Comparison of ENCODE assay signal across 10 mouse cellular contexts in the genomic region with DNA sequence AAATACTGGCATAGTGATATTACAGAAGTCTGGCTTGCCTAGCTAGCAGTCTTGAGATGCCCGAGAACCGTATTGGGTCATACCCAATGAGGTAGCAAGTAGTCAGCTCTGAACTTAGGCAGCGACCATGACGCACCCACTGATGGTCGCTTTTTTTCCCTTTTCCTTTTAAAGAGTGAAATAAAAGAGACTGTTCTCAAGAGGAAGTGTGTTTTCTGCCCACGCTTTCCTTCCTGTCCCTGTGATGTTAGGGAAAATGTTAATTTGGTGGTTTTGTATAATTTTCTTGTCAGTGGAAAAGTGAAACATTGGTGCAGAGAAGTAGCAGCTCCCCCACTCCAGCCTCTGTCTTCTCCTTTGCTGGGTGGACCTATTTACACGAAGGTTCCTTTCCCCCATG.
DNase-seq lines count a peak whose midpoint lies in the region; ATAC-seq and TF ChIP-seq lines count a peak whose summit lies in the region.
"Had no signal": no experiment of that assay in that cellular context is flagged by ENCODE, and none has a peak within 500 bp of the region (broad histone marks: within the 10 kb centered on the region; RNA-seq: fewer than 3 reads in every experiment).

No protein-coding gene starts in this region.

- no peaks in the 10 kb centered on the region for H3K27me3 ChIP-seq in ES-Bruce4 (ENCODE audit: control insufficient read depth, insufficient read depth, low read length, poor library complexity, severe bottlenecking)
- H3K27me3 ChIP-seq: Patski had no signal

- peak overlapping the region; percentile 1; the same call in 1 of the 2 replicates for H3K27ac ChIP-seq in ES-Bruce4 (ENCODE audit: insufficient read depth, low read length)
- H3K27ac ChIP-seq: hindbrain, postnatal 0 days had no signal

- DNase-seq in layer of hippocampus, adult 9-11 months, result peak; percentile 38
- no peak for DNase-seq in layer of hippocampus, postnatal 36 days
- peak; percentile 62 for DNase-seq in telencephalon, adult 2 months (ENCODE audit: low read depth, low spot score)
- no peak for DNase-seq in kidney, adult 11 months
- no peak for DNase-seq in kidney, adult 9 months
- DNase-seq in cerebellum, postnatal 10 days, result no peak

- TF ChIP-seq POLR2A in ES-Bruce4 (IDR thresholded peaks at IDR 0.05; ENCODE audit: insufficient read depth, low read length), result no peak

- no peaks in the 10 kb centered on the region; the same call in none of the 2 replicates for H3K36me3 ChIP-seq in ES-Bruce4 (ENCODE audit: control insufficient read depth, insufficient read depth, low read length, poor library complexity, severe bottlenecking)

- H3K4me1 ChIP-seq in ES-Bruce4 (ENCODE audit: control insufficient read depth, insufficient read depth, low read length), result peaks cover 2% of the 10 kb centered on the region

- H3K9me3 ChIP-seq in ES-Bruce4 (replicated peaks; ENCODE audit: control insufficient read depth, insufficient read depth, low read length, poor library complexity, severe bottlenecking), result no peaks in the 10 kb centered on the region

- no peak overlapping the region for H3K9ac ChIP-seq in ES-Bruce4 (ENCODE audit: low read depth, poor library complexity, severe bottlenecking)

- ATAC-seq in inflammation-experienced regulatory T-cells, adult 6 months, result peak; percentile 84
- ATAC-seq: hindbrain, postnatal 0 days; Patski had no signal

- no peak overlapping the region for H3K4me3 ChIP-seq in ES-Bruce4 (ENCODE audit: low read depth, low read length)

- no peak for TF ChIP-seq EP300 in ES-Bruce4 (IDR thresholded peaks at IDR 0.05; ENCODE audit: insufficient read depth, low read depth, low read length)

- TF ChIP-seq CTCF in ES-Bruce4 (IDR thresholded peaks at IDR 0.05; ENCODE audit: low read depth, low read length), result no peak

Comparison
In these comparisons a context has a peak if more than half of its experiments do, and no peak if none do; other contexts are left out.
1. DNase-seq: peak in layer of hippocampus, adult 9-11 months (single experiment) and telencephalon, adult 2 months (single experiment); none in layer of hippocampus, postnatal 36 days (0 of 2), kidney, adult 11 months (single experiment), kidney, adult 9 months (single experiment) and cerebellum, postnatal 10 days (0 of 2).